Mouse (Mus musculus) limb, embryonic 12.5 days (tissue): Measurements from ENCODE around the gene Olfr1349. TPM values are rescaled to one million over a fixed set of nuclear protein-coding genes. Genes with fewer than 3 reads are reported as not detected.

Experiments
- polyA plus RNA-seq: library from polyadenylated mRNA; unstranded; fragments of >200 nt; fragmentation: Nextera tagmentation; extraction: Ambion mirVana; gene quantifications from 2 replicates; pipeline ENCODE4 v1.2.1, GENCODE M21; 2016

Gene Olfr1349
- polyA plus RNA-seq, 1 experiment from 2014 or later, result not detected

Other genes with a start within 250 kb of the Olfr1349 start
- 8.3 and 8.8 TPM in 2 replicates for gene Zfp667, start 236.4 kb downstream of the Olfr1349 start, polyA plus RNA-seq
- 8.2 and 8.8 TPM in 2 replicates for gene Zfp583, start 191.7 kb downstream of the Olfr1349 start, polyA plus RNA-seq
- 3.5 and 4.1 TPM in 2 replicates for gene Gm3854, start 179.2 kb downstream of the Olfr1349 start, polyA plus RNA-seq
- gene Zfp78, start 159.7 kb downstream of the Olfr1349 start, polyA plus RNA-seq, result 1.8 and 2.1 TPM in 2 replicates
- 11.1 and 12.3 TPM in 2 replicates for gene Zfp28, start 139.7 kb downstream of the Olfr1349 start, polyA plus RNA-seq
- gene Smim17, start 124.2 kb downstream of the Olfr1349 start, polyA plus RNA-seq, result 0.26 and 0.35 TPM in 2 replicates
- not detected in 2 replicates for gene Gm20715, start 112.7 kb downstream of the Olfr1349 start, polyA plus RNA-seq
- gene Olfr1344, start 84.3 kb downstream of the Olfr1349 start, polyA plus RNA-seq, result not detected in 2 replicates
- not detected in 2 replicates for gene Olfr1336, start 66.8 kb downstream of the Olfr1349 start, polyA plus RNA-seq
- not detected in 2 replicates for gene Olfr1346, start 55.8 kb downstream of the Olfr1349 start, polyA plus RNA-seq
- gene Olfr5, start 36.0 kb downstream of the Olfr1349 start, polyA plus RNA-seq, result not detected in 2 replicates
- gene Olfr1347, start 23.2 kb downstream of the Olfr1349 start, polyA plus RNA-seq, result not detected in 2 replicates
- not detected in 2 replicates for gene Olfr1348, start 14.2 kb downstream of the Olfr1349 start, polyA plus RNA-seq
- not detected in 2 replicates for gene Olfr1350, start 41.9 kb upstream of the Olfr1349 start, polyA plus RNA-seq
- gene Zim1, start 173.5 kb upstream of the Olfr1349 start, polyA plus RNA-seq, result 2.8 and 3.8 TPM in 2 replicates
- gene Peg3, start 207.5 kb upstream of the Olfr1349 start, polyA plus RNA-seq, result 217 and 263 TPM in 2 replicates
- 15.4 and 15.8 TPM in 2 replicates for gene Usp29, start 207.6 kb upstream of the Olfr1349 start, polyA plus RNA-seq